Mouse (Mus musculus) CH12.LX (cell line): ENCODE measurements at regions not wholly inside any gene's neighbourhood (a gene's known extent, or its start where the extent isn't known, plus 50 kb on each side); places are given as distances from the start of the nearest gene placed in this dataset.

Source experiments
- DNase-seq: peaks from one replicate; pipeline ENCODE4 v3.0.0-alpha.2; 2013; ENCODE audit errors: extremely low read depth
- H3K27ac ChIP-seq: 2 replicates; pipeline ENCODE4 v1.5.1; 2012; ENCODE audit warnings: low read depth, mild to moderate bottlenecking, control low read depth, moderate library complexity; ENCODE audit not compliant: insufficient read depth
- H3K27me3 ChIP-seq: replicated peaks from 2 replicates; pipeline ENCODE3; 2012; ENCODE audit warnings: inconsistent platforms
- H3K36me3 ChIP-seq, 2 experiments: replicated peaks in 1 of 2; 2 replicates each; pipeline versions ENCODE3 to v1.6.1; 2012; ENCODE audit warnings: inconsistent platforms in 1 of 2, low read length in 1 of 2, mild to moderate bottlenecking in 1 of 2, mixed read lengths in 1 of 2, moderate library complexity in 1 of 2; ENCODE audit not compliant: control insufficient read depth in 1 of 2, insufficient read depth in 1 of 2
- H3K4me1 ChIP-seq, 2 experiments: 2 replicates each; pipeline ENCODE4 v1.6.1; 2012; ENCODE audit warnings: inconsistent platforms in 1 of 2, moderate library complexity in 1 of 2; ENCODE audit not compliant: insufficient read depth in 2 of 2, control insufficient read depth in 1 of 2
- H3K4me2 ChIP-seq: 2 replicates; pipeline ENCODE4 v1.6.1; 2012; ENCODE audit warnings: low read depth, mild to moderate bottlenecking, control low read depth; ENCODE audit not compliant: poor library complexity, insufficient read depth, severe bottlenecking
- H3K4me3 ChIP-seq, 3 experiments: fragments of 150-350 bp in 1 of 3; sonication (generic) in 1 of 3; replicated peaks in 1 of 3; 2 replicates each; pipeline versions ENCODE3 to v1.5.1; 2011 to 2012; ENCODE audit warnings: low read depth in 2 of 3, low read length in 2 of 3, mild to moderate bottlenecking in 2 of 3, moderate library complexity in 2 of 3, control low read depth in 1 of 3, improper control_type of control experiment in 1 of 3, inconsistent platforms in 1 of 3, mixed read lengths in 1 of 3; ENCODE audit not compliant: poor library complexity in 1 of 3
- H3K79me2 ChIP-seq: replicated peaks from 2 replicates; pipeline ENCODE4 v1.6.1; 2012; ENCODE audit warnings: mild to moderate bottlenecking, moderate library complexity; ENCODE audit not compliant: control insufficient read depth, poor library complexity, insufficient read depth, severe bottlenecking; ENCODE audit errors: extremely low read depth
- H3K9ac ChIP-seq: 2 replicates; pipeline ENCODE4 v1.6.1; 2012; ENCODE audit warnings: low read depth, mild to moderate bottlenecking, control low read depth, moderate library complexity; ENCODE audit not compliant: insufficient read depth
- H3K9me3 ChIP-seq: replicated peaks from 2 replicates; pipeline ENCODE3; 2012; ENCODE audit warnings: low read length, inconsistent platforms, mixed read lengths
- BHLHE40 ChIP-seq: IDR thresholded peaks from 2 replicates; pipeline ENCODE4 v1.6.1; 2011; ENCODE audit warnings: mild to moderate bottlenecking, low read depth, low read length, improper control_type of control experiment
- CHD2 ChIP-seq: IDR thresholded peaks from 2 replicates; pipeline ENCODE4 v1.6.1; 2011; ENCODE audit warnings: low read length, improper control_type of control experiment
- CTCF ChIP-seq, 2 experiments: IDR thresholded peaks in 1 of 2; conservative IDR thresholded peaks in 1 of 2; 2 replicates each; pipeline ENCODE4 v1.5.1; 2011 to 2012; ENCODE audit warnings: low read depth in 2 of 2, low read length in 2 of 2, improper control_type of control experiment in 1 of 2, inconsistent platforms in 1 of 2, mild to moderate bottlenecking in 1 of 2, moderate library complexity in 1 of 2
- ELF1 ChIP-seq: IDR thresholded peaks from 2 replicates; pipeline ENCODE4 v1.6.1; 2014; ENCODE audit warnings: low read depth, mild to moderate bottlenecking, inconsistent platforms, low read length, improper control_type of control experiment
- JUN ChIP-seq: IDR thresholded peaks from 2 replicates; pipeline ENCODE4 v1.6.1; 2011; ENCODE audit warnings: low read depth, mild to moderate bottlenecking, low read length, improper control_type of control experiment, moderate library complexity; ENCODE audit not compliant: insufficient read depth
- JUND ChIP-seq: conservative IDR thresholded peaks from 2 replicates; pipeline ENCODE4 v1.6.1; 2011; ENCODE audit warnings: low read depth, low read length, improper control_type of control experiment
- MAX ChIP-seq: IDR thresholded peaks from 2 replicates; pipeline ENCODE4 v1.6.1; 2011; ENCODE audit warnings: low read length, improper control_type of control experiment
- MAZ ChIP-seq: IDR thresholded peaks from 2 replicates; pipeline ENCODE4 v1.6.1; 2012; ENCODE audit warnings: low read depth, mild to moderate bottlenecking, inconsistent platforms, low read length, improper control_type of control experiment, moderate library complexity
- MEF2A ChIP-seq: IDR thresholded peaks from 2 replicates; pipeline ENCODE4 v1.6.1; 2014; ENCODE audit warnings: low read depth, mild to moderate bottlenecking, inconsistent platforms, low read length, improper control_type of control experiment, borderline replicate concordance
- MXI1 ChIP-seq: IDR thresholded peaks from 2 replicates; pipeline ENCODE4 v1.6.1; 2011; ENCODE audit warnings: mild to moderate bottlenecking, low read depth, low read length, improper control_type of control experiment
- MYC ChIP-seq: IDR thresholded peaks from 2 replicates; pipeline ENCODE4 v1.6.1; 2011; ENCODE audit warnings: low read depth, mild to moderate bottlenecking, improper control_type of control experiment, low read length
- NELFE ChIP-seq: IDR thresholded peaks from 2 replicates; pipeline ENCODE4 v1.6.1; 2011; ENCODE audit warnings: low read depth, low read length, improper control_type of control experiment
- NRF1 ChIP-seq: IDR thresholded peaks from 2 replicates; pipeline ENCODE4 v1.6.1; 2014; ENCODE audit warnings: low read depth, mild to moderate bottlenecking, inconsistent platforms, low read length, improper control_type of control experiment, moderate library complexity
- POLR2A ChIP-seq: IDR thresholded peaks from 2 replicates; pipeline ENCODE4 v1.6.1; 2011; ENCODE audit warnings: low read depth, mild to moderate bottlenecking, improper control_type of control experiment, low read length
- RAD21 ChIP-seq: IDR thresholded peaks from 2 replicates; pipeline ENCODE4 v1.6.1; 2011; ENCODE audit warnings: low read depth, mild to moderate bottlenecking, low read length, improper control_type of control experiment, moderate library complexity
- RCOR1 ChIP-seq: conservative IDR thresholded peaks from 2 replicates; pipeline ENCODE4 v1.6.1; 2012; ENCODE audit warnings: low read depth, mild to moderate bottlenecking, inconsistent platforms, low read length, improper control_type of control experiment
- SIN3A ChIP-seq: IDR thresholded peaks from 2 replicates; pipeline ENCODE4 v1.6.1; 2012; ENCODE audit warnings: low read length, improper control_type of control experiment, inconsistent platforms
- TBP ChIP-seq: conservative IDR thresholded peaks from 2 replicates; pipeline ENCODE4 v1.6.1; 2011; ENCODE audit warnings: low read depth, low read length, improper control_type of control experiment
- TCF12 ChIP-seq: IDR thresholded peaks from 2 replicates; pipeline ENCODE4 v1.6.1; 2014; ENCODE audit warnings: low read depth, mild to moderate bottlenecking, inconsistent platforms, low read length, improper control_type of control experiment
- UBTF ChIP-seq: IDR thresholded peaks from 2 replicates; pipeline ENCODE4 v1.6.1; 2012; ENCODE audit warnings: low read depth, mild to moderate bottlenecking, inconsistent platforms, low read length, improper control_type of control experiment, moderate library complexity
- USF1 ChIP-seq: IDR thresholded peaks from 2 replicates; pipeline ENCODE4 v1.6.1; 2014; ENCODE audit warnings: low read depth, mild to moderate bottlenecking, inconsistent platforms, low read length, improper control_type of control experiment
- USF2 ChIP-seq: conservative IDR thresholded peaks from 2 replicates; pipeline ENCODE4 v1.6.1; 2011; ENCODE audit warnings: low read depth, low read length, improper control_type of control experiment
- ZC3H11A ChIP-seq: IDR thresholded peaks from 2 replicates; pipeline ENCODE4 v1.6.1; 2012; ENCODE audit warnings: low read depth, mild to moderate bottlenecking, inconsistent platforms, low read length, improper control_type of control experiment
- ZMIZ1 ChIP-seq: IDR thresholded peaks from 2 replicates; pipeline ENCODE4 v1.6.1; 2012; ENCODE audit warnings: low read depth, mild to moderate bottlenecking, inconsistent platforms, low read length, improper control_type of control experiment
- ZNF384 ChIP-seq: IDR thresholded peaks from 2 replicates; pipeline ENCODE4 v1.6.1; 2012; ENCODE audit warnings: low read depth, low read length, improper control_type of control experiment, inconsistent platforms
- dilution Hi-C: fragments of 300-500 bp; cut with MboI; formaldehyde crosslinking; loops from 2 replicates; pipeline ENCODE4 v1.14.3; 2020; ENCODE audit warnings: low sequenced_read_pairs; ENCODE audit not compliant: extremely low pct_unique_long_range_greater_than_20kb, extremely low pct_ligation_motif_present
- in situ Hi-C: fragments of 300-500 bp; cut with MboI; formaldehyde crosslinking; loops from 3 replicates; pipeline ENCODE4 v1.14.3; 2019; ENCODE audit warnings: low sequenced_read_pairs, low pct_ligation_motif_present, low pct_unique_long_range_greater_than_20kb, mixed read lengths

- DNase-seq, result no peak
- no peaks in the 10 kb centered on the region for H3K79me2 ChIP-seq
- no peak for TF ChIP-seq SIN3A
- no peak for TF ChIP-seq NELFE
- TF ChIP-seq NRF1, result no peak
- no peak for TF ChIP-seq BHLHE40
- TF ChIP-seq USF1, result no peak
- no peak for TF ChIP-seq CHD2
- TF ChIP-seq RCOR1, result no peak
- TF ChIP-seq TCF12, result no peak
- TF ChIP-seq MAX, result no peak
- TF ChIP-seq ZMIZ1, result no peak
- no peak for TF ChIP-seq POLR2A
- TF ChIP-seq, all 38 proteins: peak for 0
- H3K36me3 ChIP-seq, result no peaks in the 10 kb centered on the region
- peaks cover 32% of the 10 kb centered on the region for H3K9me3 ChIP-seq
- H3K27me3 ChIP-seq, result no peaks in the 10 kb centered on the region
- H3K27ac ChIP-seq, result no peak overlapping the region
- dilution Hi-C loops (no loop called here), in situ Hi-C loops (no loop called here)
- H3K4me3 ChIP-seq, result no peak overlapping the region
- no peak overlapping the region for H3K4me2 ChIP-seq
- H3K4me1 ChIP-seq, result no peaks in the 10 kb centered on the region
- H3K9ac ChIP-seq, result no peak overlapping the region
These were observed 170.8 kb downstream of the Gm10260 start for GRCm38 (mm10) chr13:97589626-97590025.

GRCm38 (mm10) chr13:97588085-97588484 lies 172.3 kb downstream of the Gm10260 start:
- peaks cover 35% of the 10 kb centered on the region for H3K9me3 ChIP-seq
- H3K4me1 ChIP-seq, result no peaks in the 10 kb centered on the region
- no peak overlapping the region for H3K9ac ChIP-seq
- TF ChIP-seq MAZ (no peak), ELF1 (no peak), TBP (no peak), ZC3H11A (no peak), RCOR1 (no peak), USF2 (no peak), UBTF (no peak), MYC (no peak), MEF2A (no peak), ZNF384 (no peak), POLR2A (no peak), USF1 (no peak), NRF1 (no peak), JUN (no peak), CTCF (conservative IDR thresholded peaks at IDR 0.05 in 1 of 2, IDR thresholded peaks at IDR 0.05 in 1 of 2; ENCODE audit: low read depth in 2 of 2, low read length in 2 of 2) (no peak), MXI1 (no peak), MAX (no peak), RAD21 (no peak), JUND (no peak)
- H3K27me3 ChIP-seq, result no peaks in the 10 kb centered on the region
- H3K4me3 ChIP-seq, result no peak overlapping the region
- no peak overlapping the region for H3K4me2 ChIP-seq
- H3K36me3 ChIP-seq, result no peaks in the 10 kb centered on the region
- no peaks in the 10 kb centered on the region for H3K79me2 ChIP-seq
- dilution Hi-C loops, result no loop called here
- no peak overlapping the region for H3K27ac ChIP-seq
- in situ Hi-C loops, result no loop called here
- no peak for DNase-seq
